Mouse (Mus musculus) cerebellum, postnatal 25 days (tissue): ENCODE results near the gene Foxn2.
"Not testable (repeated sequence)": the region's sequence is repeated elsewhere in the genome, so short reads cannot be mapped to it uniquely, and the experiment has no call there.

Experiments used
- DNase-seq, 2 experiments: peaks; one replicate each; pipeline ENCODE4 v3.0.0; 2021; ENCODE audit warnings: mixed read lengths in 2 of 2

Foxn2 gene

GRCm38 (mm10) chr17:88440285-88441000, at the start of gene Foxn2:
Gene Foxn2, plus strand, starts transcription at chr17:88440711.
- DNase-seq = peak; percentile 96 to 99

GRCm38 (mm10) chr17:88397501-88397900, 43.0 kb upstream of the Foxn2 start:
- peak in 1 of 2 experiments; percentile 4 for DNase-seq

GRCm38 (mm10) chr17:88398090-88398489, 42.4 kb upstream of the Foxn2 start:
- DNase-seq = no peak

- DNase-seq = peak; percentile 63 to 64
Observed at GRCm38 (mm10) chr17:88398854-88399253, 41.7 kb upstream of the Foxn2 start.

GRCm38 (mm10) chr17:88400122-88400521, 40.4 kb upstream of the Foxn2 start:
- peak; percentile 76 to 77 for DNase-seq

- DNase-seq = peak; percentile 85 to 90
Observed at GRCm38 (mm10) chr17:88400702-88401475, 39.6 kb upstream of the Foxn2 start.

- DNase-seq = peak; percentile 40 to 56
Observed at GRCm38 (mm10) chr17:88403269-88403668, 37.2 kb upstream of the Foxn2 start.

- peak in 1 of 2 experiments; percentile 4 for DNase-seq
Observed at GRCm38 (mm10) chr17:88404471-88404870, 36.0 kb upstream of the Foxn2 start.

- peak; percentile 29 to 40 for DNase-seq
Observed at GRCm38 (mm10) chr17:88405076-88405475, 35.4 kb upstream of the Foxn2 start.

GRCm38 (mm10) chr17:88409706-88410105, 30.8 kb upstream of the Foxn2 start:
- no peak for DNase-seq

GRCm38 (mm10) chr17:88413155-88413836, 27.2 kb upstream of the Foxn2 start:
- peak in 1 of 2 experiments; percentile 0 for DNase-seq

GRCm38 (mm10) chr17:88420426-88420825, 20.1 kb upstream of the Foxn2 start:
- DNase-seq = peak in 1 of 2 experiments; percentile 13

- DNase-seq = peak; percentile 89 to 92
Observed at GRCm38 (mm10) chr17:88421246-88421645, 19.3 kb upstream of the Foxn2 start.

GRCm38 (mm10) chr17:88430719-88431118, 9.8 kb upstream of the Foxn2 start:
- DNase-seq = no peak

- DNase-seq = no peak
Observed at GRCm38 (mm10) chr17:88431486-88431885, 9.0 kb upstream of the Foxn2 start.

GRCm38 (mm10) chr17:88431987-88432386, 8.5 kb upstream of the Foxn2 start:
- no peak for DNase-seq

GRCm38 (mm10) chr17:88435322-88435721, 5.2 kb upstream of the Foxn2 start:
- no peak for DNase-seq

- DNase-seq = no peak
Observed at GRCm38 (mm10) chr17:88436284-88436683, 4.2 kb upstream of the Foxn2 start.

GRCm38 (mm10) chr17:88436749-88437148, 3.8 kb upstream of the Foxn2 start:
- DNase-seq = not testable (repeated sequence)

GRCm38 (mm10) chr17:88437391-88437790, 3.1 kb upstream of the Foxn2 start:
- DNase-seq = no peak

- DNase-seq = peak in 1 of 2 experiments; percentile 47
Observed at GRCm38 (mm10) chr17:88439536-88440050, 918 bp upstream of the Foxn2 start.

GRCm38 (mm10) chr17:88441001-88441431, 505 bp downstream of the Foxn2 start:
- no peak for DNase-seq
